ENCODE assay signal across 24 mouse cellular contexts in genomic region chr2:4606559-4606958, GRCm38 (mm10).
"Had no signal": no experiment of that assay in that cellular context is flagged by ENCODE, and none has a peak within 500 bp of the region (broad histone marks: within the 10 kb centered on the region; RNA-seq: fewer than 3 reads in every experiment).

No protein-coding gene starts in this region.

- H3K4me2 ChIP-seq: heart, embryonic 12.5 days; hindbrain, embryonic 13.5 days; hindbrain, embryonic 15.5 days; kidney, embryonic 15.5 days; limb, embryonic 13.5 days; liver, embryonic 11.5 days; liver, embryonic 13.5 days had no signal

- H3K4me1 ChIP-seq: heart, embryonic 10.5 days; hindbrain, embryonic 13.5 days; liver, embryonic 13.5 days had no signal

- H3K27me3 ChIP-seq: heart, embryonic 12.5 days; hindbrain, embryonic 13.5 days; hindbrain, embryonic 15.5 days; kidney, embryonic 15.5 days; limb, embryonic 13.5 days; liver, embryonic 13.5 days had no signal

- H3K9me3 ChIP-seq: heart, embryonic 10.5 days; heart, embryonic 12.5 days; hindbrain, embryonic 13.5 days; hindbrain, embryonic 15.5 days; kidney, embryonic 15.5 days; limb, embryonic 13.5 days; liver, embryonic 13.5 days had no signal

- H3K27ac ChIP-seq: gastrocnemius, adult 2 months; heart, embryonic 10.5 days; hindbrain, embryonic 13.5 days; hindbrain, embryonic 15.5 days; hindbrain, postnatal 0 days; kidney, embryonic 15.5 days; kidney, postnatal 0 days; left cerebral cortex, adult 2 months; limb, embryonic 13.5 days; liver, embryonic 13.5 days had no signal

- H3K4me3 ChIP-seq: gastrocnemius, adult 2 months; heart, embryonic 10.5 days; heart, embryonic 12.5 days; hindbrain, embryonic 13.5 days; hindbrain, embryonic 15.5 days; kidney, embryonic 15.5 days; left cerebral cortex, adult 2 months; limb, embryonic 13.5 days; liver, embryonic 13.5 days had no signal

- DNase-seq: gastrocnemius, adult 2 months; gastrocnemius, postnatal 10 days; gastrocnemius, postnatal 25 days; heart, adult 18-20 months; heart, postnatal 10 days; heart, postnatal 36 days; kidney, adult 11 months; kidney, adult 2 months; kidney, adult 9 months; kidney, postnatal 14 days; kidney, postnatal 36 days; liver; liver, embryonic 13.5 days had no signal

- H3K9ac ChIP-seq: heart, embryonic 12.5 days; hindbrain, embryonic 13.5 days; hindbrain, embryonic 15.5 days; kidney, embryonic 15.5 days; limb, embryonic 13.5 days; liver, embryonic 13.5 days had no signal

- ATAC-seq: hindbrain, postnatal 0 days; intestine, embryonic 16.5 days had no signal
